Mouse (Mus musculus) heart, postnatal 10 days (tissue): Measurements from ENCODE around the gene Aspm. TPM values are rescaled to one million over a fixed set of nuclear protein-coding genes. Genes with fewer than 3 reads are reported as not detected.

Experiments used
- DNase-seq, 2 experiments: peaks; one replicate each; pipeline ENCODE4 v3.0.0; 2021
- intact Hi-C: fragments of 180-260 bp; cut with DNase I; formaldehyde crosslinking; loops from one replicate; pipeline ENCODE4 v1.15.1; 2025
- total RNA-seq, 2 experiments: library from RNA; stranded (reverse); gene quantifications; 2 replicates each; pipeline ENCODE4 v1.2.3; 2021

The Aspm gene
- total RNA-seq, 2 experiments from 2014 or later: 10.3 to 10.4 TPM

DNA sequence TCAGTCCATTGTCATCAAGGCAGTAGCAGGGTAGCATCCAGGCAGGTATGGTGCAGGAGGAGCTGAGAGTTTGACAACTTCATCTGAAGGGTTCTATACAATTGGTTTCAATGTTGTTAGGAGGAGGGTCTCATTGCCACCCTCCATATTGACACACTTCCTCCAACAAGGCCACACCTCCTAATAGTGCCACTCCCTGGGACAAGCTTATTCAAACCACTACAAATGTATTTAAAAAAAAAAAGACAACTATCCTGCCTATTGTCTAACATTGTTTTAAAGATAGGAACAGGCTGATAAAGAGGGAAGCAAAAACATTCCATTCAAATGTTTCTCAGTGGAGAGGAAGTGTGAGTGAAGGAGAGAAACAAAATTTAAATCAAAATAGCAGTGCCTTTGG, 45.2 kb downstream of the Aspm start:
- DNase-seq: no peak
- intact Hi-C loops: no loop called here

DNA sequence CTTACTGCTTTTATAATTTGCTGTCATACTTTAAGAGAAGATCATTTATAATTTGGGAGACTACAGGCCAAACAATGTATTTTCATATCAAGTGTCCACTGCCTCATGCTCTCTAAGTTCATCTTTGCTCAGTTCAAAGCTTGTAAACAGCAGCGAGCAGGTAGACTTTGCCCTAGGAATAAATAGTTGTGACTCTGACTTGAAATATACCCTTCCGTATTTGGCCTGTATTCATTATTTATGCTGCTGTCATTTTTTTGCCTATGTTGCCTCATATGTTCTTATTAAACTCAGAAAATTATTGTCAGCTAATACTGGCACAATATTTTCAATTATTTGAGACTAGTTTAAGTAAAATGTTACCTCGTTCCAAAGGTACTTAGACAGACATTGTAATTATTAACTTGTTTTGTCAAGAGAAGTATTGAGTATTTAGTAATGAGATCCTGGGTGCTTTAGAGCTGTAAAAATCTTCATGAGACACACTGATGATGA, 46.7 kb downstream of the Aspm start, which contains the start of gene F13b:
TSS of gene F13b (plus strand) at position 445 of the 495 bp plus-strand sequence.
- DNase-seq: no peak
- intact Hi-C loops: no loop called here

DNA sequence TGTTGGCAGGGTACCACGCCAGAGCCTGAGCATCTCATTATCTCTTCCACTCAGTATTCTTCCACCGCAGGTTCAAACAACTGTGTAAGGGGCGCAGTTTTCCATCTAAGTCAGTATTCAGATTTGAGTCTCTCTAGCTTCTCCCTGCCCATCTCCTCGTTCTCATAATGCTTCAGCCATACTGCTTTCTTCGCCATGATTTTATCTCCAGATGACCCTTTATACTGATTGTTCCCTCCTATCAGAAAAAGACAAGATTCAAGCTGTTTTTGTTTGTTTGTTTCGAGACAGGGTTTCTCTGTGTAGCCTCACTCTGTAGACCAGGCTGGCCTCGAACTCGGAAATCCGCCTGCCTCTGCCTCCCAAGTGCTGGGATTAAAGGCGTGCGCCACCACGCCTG, 60.0 kb downstream of the Aspm start:
- intact Hi-C loops: no loop called here
- DNase-seq: no peak

Other genes starting within 250 kb of the Aspm start
- gene Crb1, start 77.7 kb upstream of the Aspm start, total RNA-seq: under 1 TPM; 0.10 to 0.43 TPM
- gene Zbtb41, start 32.5 kb upstream of the Aspm start, total RNA-seq: 10 to 100 TPM; 23.9 to 27.4 TPM
- not detected for gene F13b, start 46.9 kb downstream of the Aspm start, total RNA-seq
- gene Cfhr1, start 105.5 kb downstream of the Aspm start, total RNA-seq: not detected